Mouse (Mus musculus): ENCODE measurements around the gene Ilk. TPM values are rescaled to one million over a fixed set of nuclear protein-coding genes. Genes with fewer than 3 reads are reported as not detected.
"Not testable (repeated sequence)": the region's sequence is repeated elsewhere in the genome, so short reads cannot be mapped to it uniquely, and the experiment has no call there.

Ilk gene
- total and polyA plus RNA-seq, 2 experiments from 2014 or later = 146 to 159 TPM

GRCm38 (mm10) chr7:105726144-105726979 lies 10.0 kb upstream of the Ilk start:
- H3K4me3 ChIP-seq (ENCODE audit: low read depth, low read length) = no peak overlapping the region
- WGBS = 81% methylated on average over 4 of the region's 4 CpGs
- no peaks in the 10 kb centered on the region for H3K4me1 ChIP-seq (ENCODE audit: insufficient read depth)
- 0 out of 2 replicates have a peak overlapping the region, but pooled peaks have one; percentile 58 for H3K27ac ChIP-seq (ENCODE audit: low read depth, low read length)
- H3K27me3 ChIP-seq (ENCODE audit: insufficient read depth, low read length) = no peaks in the 10 kb centered on the region
- peak; percentile 90 for TF ChIP-seq CTCF (IDR thresholded peaks at IDR 0.05; ENCODE audit: low read depth)
- ATAC-seq = peak; percentile 92
- peaks cover 9% of the 10 kb centered on the region for H3K36me3 ChIP-seq (ENCODE audit: insufficient read depth)
- H3K9ac ChIP-seq = no peak overlapping the region
- no peaks in the 10 kb centered on the region for H3K9me3 ChIP-seq (ENCODE audit: low read length)
- no peak overlapping the region for H3K4me2 ChIP-seq (ENCODE audit: low read depth)
- DNase-seq = peak; percentile 82

- ATAC-seq (no peak), DNase-seq (no peak)
- H3K4me1 ChIP-seq (ENCODE audit: insufficient read depth) = no peaks in the 10 kb centered on the region
- no peak for TF ChIP-seq CTCF (IDR thresholded peaks at IDR 0.05; ENCODE audit: low read depth)
- peaks cover 15% of the 10 kb centered on the region for H3K36me3 ChIP-seq (ENCODE audit: insufficient read depth)
- no peak overlapping the region for H3K27ac ChIP-seq (ENCODE audit: low read depth, low read length)
- no peak overlapping the region for H3K4me2 ChIP-seq (ENCODE audit: low read depth)
- whole genome bisulfite sequencing = 96% methylated on average over 4 of the region's 4 CpGs
- H3K27me3 ChIP-seq (ENCODE audit: insufficient read depth, low read length) = no peaks in the 10 kb centered on the region
- no peak overlapping the region for H3K9ac ChIP-seq
- H3K4me3 ChIP-seq (ENCODE audit: low read depth, low read length) = no peak overlapping the region
- H3K9me3 ChIP-seq (ENCODE audit: low read length) = no peaks in the 10 kb centered on the region
These were observed 9.4 kb upstream of the Ilk start for GRCm38 (mm10) chr7:105726980-105727325.

GRCm38 (mm10) chr7:105728701-105729428 lies 7.5 kb upstream of the Ilk start:
- Histone ChIP-seq H3K9ac (0 out of 2 replicates have a peak overlapping the region, but pooled peaks have one; percentile 10), H3K36me3 (ENCODE audit: insufficient read depth) (peaks cover 33% of the 10 kb centered on the region), H3K4me2 (ENCODE audit: low read depth) (no peak overlapping the region; the same call in 1 of the 2 replicates), H3K9me3 (ENCODE audit: low read length) (no peaks in the 10 kb centered on the region), H3K4me1 (ENCODE audit: insufficient read depth) (no peaks in the 10 kb centered on the region), H3K27ac (ENCODE audit: low read depth, low read length) (peak overlapping the region; percentile 60), H3K27me3 (ENCODE audit: insufficient read depth, low read length) (no peaks in the 10 kb centered on the region), H3K4me3 (ENCODE audit: low read depth, low read length) (no peak overlapping the region)
- TF ChIP-seq CTCF (IDR thresholded peaks at IDR 0.05; ENCODE audit: low read depth) = no peak
- 18% methylated on average over 6 of the region's 6 CpGs for WGBS
- ATAC-seq (peak; percentile 63), DNase-seq (peak; percentile 55)

GRCm38 (mm10) chr7:105733836-105734235 lies 2.6 kb upstream of the Ilk start:
- Histone ChIP-seq H3K4me2 (ENCODE audit: low read depth) (no peak overlapping the region), H3K9ac (no peak overlapping the region), H3K36me3 (ENCODE audit: insufficient read depth) (peaks cover 37% of the 10 kb centered on the region), H3K4me1 (ENCODE audit: insufficient read depth) (peaks cover 9% of the 10 kb centered on the region), H3K27me3 (ENCODE audit: insufficient read depth, low read length) (no peaks in the 10 kb centered on the region), H3K4me3 (ENCODE audit: low read depth, low read length) (no peak overlapping the region), H3K9me3 (ENCODE audit: low read length) (no peaks in the 10 kb centered on the region), H3K27ac (ENCODE audit: low read depth, low read length) (no peak overlapping the region)
- 97% methylated on average over 11 of the region's 11 CpGs for whole genome bisulfite sequencing
- no peak for DNase-seq
- TF ChIP-seq CTCF (IDR thresholded peaks at IDR 0.05; ENCODE audit: low read depth) = no peak
- ATAC-seq = no peak

- Histone ChIP-seq H3K4me3 (ENCODE audit: low read depth, low read length) (no peak overlapping the region), H3K27me3 (ENCODE audit: insufficient read depth, low read length) (no peaks in the 10 kb centered on the region), H3K9ac (no peak overlapping the region), H3K9me3 (ENCODE audit: low read length) (no peaks in the 10 kb centered on the region), H3K27ac (ENCODE audit: low read depth, low read length) (no peak overlapping the region), H3K4me1 (ENCODE audit: insufficient read depth) (peaks cover 9% of the 10 kb centered on the region), H3K4me2 (ENCODE audit: low read depth) (no peak overlapping the region), H3K36me3 (ENCODE audit: insufficient read depth) (peaks cover 40% of the 10 kb centered on the region)
- 88% methylated on average over 8 of the region's 8 CpGs for whole genome bisulfite sequencing
- ATAC-seq (no peak), DNase-seq (no peak)
- no peak for TF ChIP-seq CTCF (IDR thresholded peaks at IDR 0.05; ENCODE audit: low read depth)
These were observed 1.6 kb upstream of the Ilk start for GRCm38 (mm10) chr7:105734826-105735225.

GRCm38 (mm10) chr7:105735464-105735863 lies 928 bp upstream of the Ilk start:
- ATAC-seq; H3K9me3 ChIP-seq (ENCODE audit: low read length); H3K4me1 ChIP-seq (ENCODE audit: insufficient read depth); DNase-seq; H3K27ac ChIP-seq (ENCODE audit: low read depth, low read length); H3K27me3 ChIP-seq (ENCODE audit: insufficient read depth, low read length): not testable (repeated sequence)
- Histone ChIP-seq H3K36me3 (ENCODE audit: insufficient read depth) (peaks cover 46% of the 10 kb centered on the region), H3K4me2 (ENCODE audit: low read depth) (peak overlapping the region; percentile 96), H3K4me3 (ENCODE audit: low read depth, low read length) (peak overlapping the region; percentile 81), H3K9ac (peak overlapping the region; percentile 74; the same call in 1 of the 2 replicates)
- WGBS = 45% methylated on average over 4 of the region's 4 CpGs

Measured in forebrain, postnatal 0 days (tissue).